Mouse (Mus musculus): ENCODE data around the gene Tmem200a. TPM values are rescaled to one million over a fixed set of nuclear protein-coding genes. Genes with fewer than 3 reads are reported as not detected.

Tmem200a gene
- polyA plus RNA-seq (2014; fragmentation: Nextera tagmentation; extraction: Ambion mirVana) = 6.1 and 9.3 TPM in 2 replicates

DNA sequence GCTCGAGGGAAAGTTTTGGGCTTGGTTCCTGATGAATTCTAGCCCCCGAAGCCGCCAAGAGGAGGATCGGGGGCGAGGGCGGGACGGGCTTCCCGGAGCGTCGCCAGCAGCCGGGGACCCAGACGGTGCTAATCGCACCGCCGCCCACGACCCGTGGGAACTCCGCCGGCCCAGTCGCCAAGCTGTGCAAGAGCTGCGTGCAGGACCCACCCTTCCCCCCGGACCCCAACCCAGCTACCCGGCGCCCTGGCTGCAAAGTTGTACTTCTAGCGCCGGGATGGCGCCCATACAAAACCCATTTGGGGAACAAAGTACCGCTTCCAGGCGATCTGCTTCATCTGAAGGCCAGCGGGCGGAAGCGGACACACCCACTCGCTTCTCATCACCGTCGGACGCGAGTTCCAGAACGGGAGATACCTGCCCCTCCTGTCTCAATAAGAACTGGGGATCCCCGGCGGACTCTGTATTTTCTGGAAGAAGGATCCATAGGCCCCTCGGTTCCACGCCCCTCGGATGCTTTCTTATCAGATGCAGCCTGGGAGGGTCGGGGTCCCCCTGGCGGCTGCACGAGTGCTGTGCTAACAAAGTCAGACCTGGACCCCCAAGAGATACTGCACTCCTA, at the start of gene Tmem200a:
Tmem200a (minus strand) TSS at position 532 of the 622 bp plus-strand sequence.
- H3K9me3 ChIP-seq (ENCODE audit: low read depth, low read length) = no peaks in the 10 kb centered on the region
- H3K36me3 ChIP-seq (ENCODE audit: insufficient read depth) = no peaks in the 10 kb centered on the region
- H3K9ac ChIP-seq = peak within 1 kb of the TSS; percentile 59
- ATAC-seq (ENCODE audit: insufficient read depth) = peak; percentile 91
- H3K4me3 ChIP-seq (ENCODE audit: low read depth, low read length) = peak within 1 kb of the TSS; percentile 63
- H3K27me3 ChIP-seq (ENCODE audit: insufficient read depth, low read length) = peaks cover 19% of the 10 kb centered on the region
- under 1% methylated on average over 42 of the region's 46 CpGs for WGBS
- peak; percentile 86 for TF ChIP-seq CTCF (IDR thresholded peaks at IDR 0.05; ENCODE audit: low read depth)
- peak; percentile 89 for DNase-seq
- peak within 1 kb of the TSS; percentile 91 for H3K4me2 ChIP-seq
- no peaks in the 10 kb centered on the region for H3K4me1 ChIP-seq (ENCODE audit: insufficient read depth)
- no peak within 1 kb of the TSS for H3K27ac ChIP-seq (ENCODE audit: low read depth)

DNA sequence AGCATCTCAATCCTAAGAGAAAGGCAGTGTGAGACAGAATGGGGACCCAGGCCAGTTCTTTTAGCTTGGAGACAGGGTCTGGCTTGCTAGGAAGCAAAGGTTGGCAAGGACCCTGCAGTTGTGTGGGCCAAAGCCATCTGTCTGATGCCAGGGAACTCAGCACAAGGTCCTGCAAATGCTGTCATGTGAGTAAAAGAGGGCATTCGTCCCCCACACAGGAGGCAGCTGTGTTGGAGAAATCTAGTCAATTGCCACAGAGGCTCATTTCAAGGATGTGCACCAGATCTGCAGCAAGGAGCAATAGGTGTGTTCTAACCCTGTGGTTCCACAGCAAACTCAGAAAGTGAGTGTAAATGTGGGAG, 41.0 kb upstream of the Tmem200a start:
- H3K27me3 ChIP-seq (ENCODE audit: insufficient read depth, low read length) = no peaks in the 10 kb centered on the region
- TF ChIP-seq CTCF (IDR thresholded peaks at IDR 0.05; ENCODE audit: low read depth) = no peak
- no peak overlapping the region for H3K9ac ChIP-seq
- no peaks in the 10 kb centered on the region for H3K36me3 ChIP-seq (ENCODE audit: insufficient read depth)
- no peak overlapping the region for H3K4me2 ChIP-seq
- no peaks in the 10 kb centered on the region for H3K4me1 ChIP-seq (ENCODE audit: insufficient read depth)
- WGBS = 57% methylated on average over 1 of the region's 1 CpGs
- H3K27ac ChIP-seq (ENCODE audit: low read depth) = no peak overlapping the region
- DNase-seq = no peak
- no peak overlapping the region for H3K4me3 ChIP-seq (ENCODE audit: low read depth, low read length)
- ATAC-seq (ENCODE audit: insufficient read depth) = no peak
- no peaks in the 10 kb centered on the region for H3K9me3 ChIP-seq (ENCODE audit: low read depth, low read length)

- no peak for TF ChIP-seq CTCF (IDR thresholded peaks at IDR 0.05; ENCODE audit: low read depth)
- WGBS = 78% methylated on average over 6 of the region's 6 CpGs
- Histone ChIP-seq H3K36me3 (ENCODE audit: insufficient read depth) (no peaks in the 10 kb centered on the region), H3K4me1 (ENCODE audit: insufficient read depth) (no peaks in the 10 kb centered on the region), H3K4me3 (ENCODE audit: low read depth, low read length) (no peak overlapping the region), H3K4me2 (no peak overlapping the region), H3K9ac (no peak overlapping the region), H3K27me3 (ENCODE audit: insufficient read depth, low read length) (no peaks in the 10 kb centered on the region), H3K9me3 (ENCODE audit: low read depth, low read length) (no peaks in the 10 kb centered on the region), H3K27ac (ENCODE audit: low read depth) (no peak overlapping the region)
- DNase-seq (no peak), ATAC-seq (ENCODE audit: insufficient read depth) (no peak)
Observed at GRCm38 (mm10) chr10:26119067-26119821, 40.4 kb upstream of the Tmem200a start.

- Histone ChIP-seq H3K9me3 (ENCODE audit: low read depth, low read length) (no peaks in the 10 kb centered on the region), H3K9ac (no peak overlapping the region), H3K36me3 (ENCODE audit: insufficient read depth) (no peaks in the 10 kb centered on the region), H3K27ac (ENCODE audit: low read depth) (no peak overlapping the region), H3K4me2 (no peak overlapping the region), H3K4me3 (ENCODE audit: low read depth, low read length) (no peak overlapping the region), H3K4me1 (ENCODE audit: insufficient read depth) (no peaks in the 10 kb centered on the region), H3K27me3 (ENCODE audit: insufficient read depth, low read length) (no peaks in the 10 kb centered on the region)
- 75% methylated on average over 4 of the region's 4 CpGs for WGBS
- TF ChIP-seq CTCF (IDR thresholded peaks at IDR 0.05; ENCODE audit: low read depth) = no peak
- ATAC-seq (ENCODE audit: insufficient read depth) (no peak), DNase-seq (no peak)
Observed at GRCm38 (mm10) chr10:26114409-26114808, 35.6 kb upstream of the Tmem200a start.

DNA sequence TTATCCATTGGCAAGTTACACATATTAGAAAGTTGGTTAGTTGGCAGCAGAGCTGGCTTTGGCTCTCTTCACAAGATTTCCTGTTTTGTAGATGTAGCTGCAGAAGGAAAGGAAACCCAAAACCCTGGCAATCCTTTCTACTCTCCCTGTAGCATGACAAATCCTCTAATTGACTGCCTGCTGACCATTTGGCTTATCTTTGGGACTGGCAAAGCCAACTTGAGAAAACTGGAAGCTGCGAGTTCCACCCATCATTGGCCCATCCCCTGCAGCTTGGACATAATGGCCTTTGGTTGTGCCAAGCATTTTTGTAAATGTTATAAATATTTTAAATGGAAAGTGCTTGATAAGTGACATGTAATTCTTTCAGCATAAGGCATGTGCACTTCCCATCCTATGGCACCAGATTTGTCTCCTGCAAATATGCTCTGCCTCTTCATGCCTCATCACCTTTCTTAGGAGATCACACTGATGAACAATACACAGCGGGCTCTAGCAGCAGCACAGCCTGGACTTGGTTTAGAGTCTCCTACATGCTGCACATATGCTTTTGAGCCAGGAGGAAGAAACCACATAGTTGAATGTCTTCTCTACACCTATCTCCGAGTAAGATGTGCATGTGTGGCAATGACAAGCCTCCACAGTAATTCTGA, 24.6 kb upstream of the Tmem200a start:
- no peak overlapping the region for H3K9ac ChIP-seq
- no peak for ATAC-seq (ENCODE audit: insufficient read depth)
- H3K36me3 ChIP-seq (ENCODE audit: insufficient read depth) = no peaks in the 10 kb centered on the region
- no peaks in the 10 kb centered on the region for H3K4me1 ChIP-seq (ENCODE audit: insufficient read depth)
- DNase-seq = no peak
- no peaks in the 10 kb centered on the region for H3K9me3 ChIP-seq (ENCODE audit: low read depth, low read length)
- 80% methylated on average over 3 of the region's 3 CpGs for WGBS
- TF ChIP-seq CTCF (IDR thresholded peaks at IDR 0.05; ENCODE audit: low read depth) = no peak
- no peak overlapping the region for H3K27ac ChIP-seq (ENCODE audit: low read depth)
- no peak overlapping the region for H3K4me3 ChIP-seq (ENCODE audit: low read depth, low read length)
- no peak overlapping the region for H3K4me2 ChIP-seq
- H3K27me3 ChIP-seq (ENCODE audit: insufficient read depth, low read length) = no peaks in the 10 kb centered on the region

GRCm38 (mm10) chr10:26082081-26082480, 3.2 kb upstream of the Tmem200a start:
- ATAC-seq (ENCODE audit: insufficient read depth) (no peak), DNase-seq (peak; percentile 71)
- no peak overlapping the region for H3K4me3 ChIP-seq (ENCODE audit: low read depth, low read length)
- no peaks in the 10 kb centered on the region for H3K9me3 ChIP-seq (ENCODE audit: low read depth, low read length)
- no peak overlapping the region for H3K27ac ChIP-seq (ENCODE audit: low read depth)
- TF ChIP-seq CTCF (IDR thresholded peaks at IDR 0.05; ENCODE audit: low read depth) = no peak
- WGBS = 57% methylated on average over 4 of the region's 4 CpGs
- peaks cover 16% of the 10 kb centered on the region for H3K27me3 ChIP-seq (ENCODE audit: insufficient read depth, low read length)
- H3K4me2 ChIP-seq = no peak overlapping the region
- no peak overlapping the region for H3K9ac ChIP-seq
- H3K36me3 ChIP-seq (ENCODE audit: insufficient read depth) = no peaks in the 10 kb centered on the region
- no peaks in the 10 kb centered on the region for H3K4me1 ChIP-seq (ENCODE audit: insufficient read depth)

DNA sequence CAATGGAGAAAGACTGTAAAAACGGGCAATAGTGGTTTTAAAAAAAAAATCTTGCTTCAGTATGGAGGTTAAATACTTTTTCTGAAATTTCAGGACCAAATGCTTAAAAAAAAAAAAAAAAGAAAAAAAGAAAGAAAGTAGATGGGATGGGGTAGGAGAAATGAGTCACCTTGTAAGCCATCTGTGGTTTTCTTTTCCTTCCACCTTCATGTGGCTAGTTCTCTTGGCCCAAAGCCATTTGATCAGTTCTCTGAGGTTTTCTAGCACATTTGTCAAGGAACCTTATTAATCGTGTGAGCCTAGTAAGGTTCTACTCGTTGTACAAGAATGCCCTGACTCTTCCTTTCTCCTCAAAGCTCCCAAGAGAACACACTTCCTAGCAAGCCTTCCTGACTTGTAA, 826 bp upstream of the Tmem200a start:
- Histone ChIP-seq H3K27ac (ENCODE audit: low read depth) (no peak overlapping the region), H3K4me2 (no peak overlapping the region), H3K27me3 (ENCODE audit: insufficient read depth, low read length) (peaks cover 19% of the 10 kb centered on the region), H3K9me3 (ENCODE audit: low read depth, low read length) (no peaks in the 10 kb centered on the region), H3K9ac (no peak overlapping the region), H3K36me3 (ENCODE audit: insufficient read depth) (no peaks in the 10 kb centered on the region), H3K4me1 (ENCODE audit: insufficient read depth) (no peaks in the 10 kb centered on the region), H3K4me3 (ENCODE audit: low read depth, low read length) (no peak overlapping the region)
- WGBS = 57% methylated on average over 3 of the region's 3 CpGs
- no peak for TF ChIP-seq CTCF (IDR thresholded peaks at IDR 0.05; ENCODE audit: low read depth)
- ATAC-seq (ENCODE audit: insufficient read depth) (no peak), DNase-seq (no peak)

Measured in lung, embryonic 14.5 days (tissue).